Mouse (Mus musculus) ES-E14 (cell line): Measurements from ENCODE around the gene Mgmt. TPM values are rescaled to one million over a fixed set of nuclear protein-coding genes. Genes with fewer than 3 reads are reported as not detected.

Source experiments
- DNase-seq: peaks from one replicate; pipeline ENCODE4 v3.0.0-alpha.2; 2013; ENCODE audit warnings: low read depth, low spot score
- H3K27ac ChIP-seq: 2 replicates; pipeline ENCODE4 v1.5.1; 2012; ENCODE audit warnings: low read depth, mild to moderate bottlenecking, low read length, moderate library complexity, mixed read lengths; ENCODE audit not compliant: poor library complexity, insufficient read depth, severe bottlenecking
- H3K36me3 ChIP-seq: 2 replicates; pipeline ENCODE4 v1.6.1; 2012; ENCODE audit warnings: mild to moderate bottlenecking, low read length, moderate library complexity, mixed read lengths; ENCODE audit not compliant: control insufficient read depth, poor library complexity, insufficient read depth, severe bottlenecking
- H3K4me1 ChIP-seq, 2 experiments: fragments of 150-350 bp in 1 of 2; sonication (generic) in 1 of 2; 2 replicates each; pipeline ENCODE4 v1.6.1; 2012; ENCODE audit warnings: low read length in 2 of 2, mild to moderate bottlenecking in 1 of 2, mixed read lengths in 1 of 2; ENCODE audit not compliant: control insufficient read depth in 2 of 2, insufficient read depth in 2 of 2, poor library complexity in 1 of 2
- H3K4me3 ChIP-seq, 2 experiments: fragments of 150-350 bp in 1 of 2; sonication (generic) in 1 of 2; 2 replicates each; pipeline ENCODE4 v1.5.1; 2012; ENCODE audit warnings: low read length in 2 of 2, low read depth in 1 of 2, mild to moderate bottlenecking in 1 of 2, mixed read lengths in 1 of 2; ENCODE audit not compliant: insufficient read depth in 1 of 2, poor library complexity in 1 of 2, severe bottlenecking in 1 of 2
- H3K9ac ChIP-seq: 2 replicates; pipeline ENCODE4 v1.6.1; 2012; ENCODE audit warnings: low read depth, mild to moderate bottlenecking, low read length, mixed read lengths; ENCODE audit not compliant: poor library complexity, insufficient read depth, severe bottlenecking
- H3K9me3 ChIP-seq: fragments of 150-350 bp; sonication (generic); 2 replicates; pipeline ENCODE4 v1.6.1; 2012; ENCODE audit warnings: low read depth, mild to moderate bottlenecking, low read length; ENCODE audit not compliant: control insufficient read depth, insufficient read depth
- CHD2 ChIP-seq: IDR thresholded peaks from 2 replicates; pipeline ENCODE4 v1.6.1; 2014; ENCODE audit warnings: mild to moderate bottlenecking, low read depth, low read length, inconsistent platforms
- HCFC1 ChIP-seq: IDR thresholded peaks from 2 replicates; pipeline ENCODE4 v1.6.1; 2012; ENCODE audit warnings: low read length, inconsistent platforms, borderline replicate concordance; ENCODE audit not compliant: insufficient read depth
- MAFK ChIP-seq: IDR thresholded peaks from 2 replicates; pipeline ENCODE4 v1.6.1; 2014; ENCODE audit warnings: mild to moderate bottlenecking, low read depth, low read length, inconsistent platforms; ENCODE audit not compliant: insufficient read depth
- ZC3H11A ChIP-seq: IDR thresholded peaks from 2 replicates; pipeline ENCODE4 v1.6.1; 2012; ENCODE audit warnings: low read depth, mild to moderate bottlenecking, inconsistent platforms, low read length, borderline replicate concordance
- ZNF384 ChIP-seq: IDR thresholded peaks from 2 replicates; pipeline ENCODE4 v1.6.1; 2012; ENCODE audit warnings: low read depth, low read length, inconsistent platforms
- in situ Hi-C, 2 experiments: fragments of 600-800 bp; cut with MboI; formaldehyde crosslinking; loops; one replicate each; pipeline ENCODE4 v1.15.1; 2025; ENCODE audit warnings: low sequenced_read_pairs in 2 of 2, inconsistent platforms in 1 of 2; ENCODE audit not compliant: unreplicated experiment in 2 of 2
- total RNA-seq: library from RNA; depleted of rRNA; stranded (reverse); fragments of 300-350 nt; gene quantifications from 2 replicates; pipeline ENCODE4 v1.2.3, GENCODE M21; 2012

Mgmt gene
- total RNA-seq, 1 experiment, result 6.4 TPM

DNA sequence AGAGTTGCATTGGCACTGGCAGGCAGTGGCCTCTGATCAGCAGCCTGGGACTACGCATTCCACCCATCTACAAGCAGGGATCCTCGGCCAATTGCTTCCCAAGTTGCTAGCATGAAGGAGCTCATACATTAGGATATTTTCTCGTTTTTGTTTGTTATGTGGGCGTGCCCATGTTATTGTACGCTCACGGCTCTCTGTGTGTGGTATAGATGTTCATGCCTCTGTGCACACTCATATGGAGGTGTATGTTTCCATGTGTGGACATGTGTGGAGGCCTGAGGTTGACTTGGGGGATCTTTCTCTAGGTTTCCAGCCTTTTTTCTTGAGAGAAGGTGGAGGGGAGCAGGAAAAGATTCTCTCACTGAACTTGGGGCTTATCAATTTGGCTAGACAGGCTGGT, 46.8 kb upstream of the Mgmt start:
- in situ Hi-C loops, result no loop called here
- H3K4me1 ChIP-seq, result peaks cover 0 to 2% of the 10 kb centered on the region in 2 experiments; a peak in 2 of 4 replicates
- H3K9me3 ChIP-seq, result no peaks in the 10 kb centered on the region
- no peak overlapping the region for H3K27ac ChIP-seq
- TF ChIP-seq ZNF384 (no peak), ZC3H11A (no peak), MAFK (no peak), CHD2 (no peak), HCFC1 (no peak)
- H3K9ac ChIP-seq, result no peak overlapping the region
- no peak overlapping the region for H3K4me3 ChIP-seq
- no peak for DNase-seq
- no peaks in the 10 kb centered on the region for H3K36me3 ChIP-seq

GRCm38 (mm10) chr7:136848761-136849160, 45.7 kb upstream of the Mgmt start:
- Histone ChIP-seq H3K4me3 (no peak overlapping the region), H3K36me3 (no peaks in the 10 kb centered on the region), H3K9me3 (no peaks in the 10 kb centered on the region), H3K4me1 (peaks cover 0 to 2% of the 10 kb centered on the region in 2 experiments; a peak in 2 of 4 replicates), H3K27ac (no peak overlapping the region), H3K9ac (no peak overlapping the region)
- in situ Hi-C loops, result no loop called here
- TF ChIP-seq MAFK (no peak), ZC3H11A (no peak), ZNF384 (no peak), HCFC1 (no peak)
- DNase-seq, result no peak

DNA sequence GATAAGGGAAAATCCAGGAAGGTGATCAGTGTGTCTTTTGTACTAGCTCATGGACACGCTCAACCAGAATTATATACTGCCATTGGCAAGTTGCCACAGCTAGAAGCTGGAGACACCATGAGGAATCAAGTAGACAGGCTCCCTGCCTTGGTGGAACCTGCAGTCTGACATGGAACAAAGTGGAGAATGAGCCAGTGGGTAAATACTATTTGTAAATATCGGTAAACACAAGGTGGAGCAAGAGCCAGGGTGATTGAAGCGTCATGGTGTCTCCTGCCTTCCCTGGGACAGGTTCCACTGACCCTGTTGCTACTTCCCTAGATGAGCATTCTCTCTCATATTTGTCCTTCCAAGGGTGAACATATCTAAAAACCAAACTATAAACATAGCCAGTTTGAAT, 44.6 kb upstream of the Mgmt start:
- Histone ChIP-seq H3K4me1 (peaks cover 0 to 2% of the 10 kb centered on the region in 2 experiments; a peak in 2 of 4 replicates), H3K4me3 (no peak overlapping the region), H3K9ac (no peak overlapping the region), H3K36me3 (no peaks in the 10 kb centered on the region), H3K9me3 (no peaks in the 10 kb centered on the region), H3K27ac (no peak overlapping the region)
- in situ Hi-C loops, result no loop called here
- no peak for DNase-seq
- no peak for TF ChIP-seq MAFK
- TF ChIP-seq CHD2, result no peak
- TF ChIP-seq ZC3H11A, result no peak
- TF ChIP-seq ZNF384, result no peak
- no peak for TF ChIP-seq HCFC1

DNA sequence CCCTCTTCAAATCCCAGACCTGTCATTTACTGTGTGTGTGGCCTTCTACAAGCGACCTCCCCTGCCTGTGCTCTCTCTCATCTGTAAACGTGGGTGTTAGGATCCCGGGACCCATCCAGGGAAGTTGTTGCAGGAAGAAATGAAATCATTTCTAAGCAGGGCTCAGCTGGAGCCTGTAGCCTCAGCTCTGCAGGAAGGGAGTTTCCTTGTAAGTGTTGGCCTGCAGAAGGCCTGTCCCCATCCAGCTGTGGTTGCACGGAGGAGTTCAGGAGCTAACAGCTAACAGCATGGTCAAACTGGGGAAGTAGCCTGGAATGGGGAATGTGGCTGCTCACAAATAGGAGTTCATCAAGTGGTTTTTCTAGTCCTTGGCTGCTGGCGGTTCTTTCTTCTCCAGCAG, 44.1 kb upstream of the Mgmt start:
- Histone ChIP-seq H3K27ac (no peak overlapping the region), H3K9me3 (no peaks in the 10 kb centered on the region), H3K4me1 (peaks cover 0 to 2% of the 10 kb centered on the region in 2 experiments; a peak in 1 of 4 replicates), H3K36me3 (no peaks in the 10 kb centered on the region), H3K4me3 (no peak overlapping the region), H3K9ac (no peak overlapping the region)
- TF ChIP-seq ZNF384 (no peak), ZC3H11A (no peak), MAFK (no peak), HCFC1 (no peak), CHD2 (no peak)
- in situ Hi-C loops, result no loop called here
- no peak for DNase-seq

GRCm38 (mm10) chr7:136851946-136852345, 42.5 kb upstream of the Mgmt start:
- no peaks in the 10 kb centered on the region for H3K9me3 ChIP-seq
- DNase-seq, result no peak
- no peaks in the 10 kb centered on the region for H3K4me1 ChIP-seq
- no peaks in the 10 kb centered on the region for H3K36me3 ChIP-seq
- H3K4me3 ChIP-seq, result no peak overlapping the region
- H3K27ac ChIP-seq, result no peak overlapping the region
- H3K9ac ChIP-seq, result no peak overlapping the region
- no peak for TF ChIP-seq HCFC1
- no peak for TF ChIP-seq CHD2
- TF ChIP-seq ZNF384, result no peak
- TF ChIP-seq MAFK, result no peak
- no peak for TF ChIP-seq ZC3H11A
- in situ Hi-C loops, result no loop called here
